Mouse (Mus musculus) spleen, adult 2 months (tissue): ENCODE measurements at regions not wholly inside any gene's neighbourhood (a gene's known extent, or its start where the extent isn't known, plus 50 kb on each side); places are given as distances from the start of the nearest gene placed in this dataset.

Experiments
- CTCF ChIP-seq: fragments of 200-500 bp; IDR thresholded peaks from 2 replicates; pipeline ENCODE4 v1.5.1; 2011; ENCODE audit warnings: mild to moderate bottlenecking, inconsistent platforms; ENCODE audit not compliant: insufficient read depth, insufficient read length, insufficient replicate concordance; ENCODE audit errors: extremely low read depth
- POLR2A ChIP-seq: fragments of 200-500 bp; IDR thresholded peaks from 2 replicates; pipeline ENCODE4 v1.6.1; 2011; ENCODE audit warnings: low read depth, low read length, inconsistent platforms

GRCm38 (mm10) chr2:128445443-128445842 lies 145.6 kb upstream of the Spdye4c start:
- TF ChIP-seq CTCF (no peak), POLR2A (no peak)
